Mouse (Mus musculus): Measurements from ENCODE around the gene Grb10. TPM values are rescaled to one million over a fixed set of nuclear protein-coding genes. Genes with fewer than 3 reads are reported as not detected.

The Grb10 gene
- polyA plus RNA-seq (2012; rRNA removed; ENCODE audit: low replicate concordance), result 54.7 and 80.4 TPM in 2 replicates

DNA sequence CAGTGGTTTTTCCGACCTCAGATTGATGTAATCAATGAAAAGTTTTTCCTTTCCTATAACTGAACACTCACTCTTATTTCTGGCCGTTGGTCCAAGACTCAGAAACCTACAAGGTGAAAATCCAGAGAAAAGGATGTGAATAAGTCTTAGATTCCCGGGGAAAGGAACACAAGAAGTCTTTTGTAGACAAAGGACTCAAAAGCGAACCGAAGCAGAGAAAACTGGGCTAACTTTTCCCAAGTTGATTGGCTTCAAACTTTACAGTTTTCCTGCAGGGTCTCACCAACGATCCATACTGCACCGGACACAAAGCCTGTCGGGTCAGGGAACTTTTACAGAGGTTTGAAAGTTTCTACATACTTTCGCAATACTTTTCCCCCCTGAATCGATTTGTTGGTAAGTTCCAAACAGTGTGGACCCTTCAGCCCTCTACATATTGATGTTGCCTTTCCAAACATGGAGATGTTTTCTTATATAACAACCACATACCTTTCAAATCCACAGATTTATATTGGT lies at the start of gene Grb10:
Grb10 (minus strand) TSS at position 214 of the 516 bp plus-strand sequence.

DNA sequence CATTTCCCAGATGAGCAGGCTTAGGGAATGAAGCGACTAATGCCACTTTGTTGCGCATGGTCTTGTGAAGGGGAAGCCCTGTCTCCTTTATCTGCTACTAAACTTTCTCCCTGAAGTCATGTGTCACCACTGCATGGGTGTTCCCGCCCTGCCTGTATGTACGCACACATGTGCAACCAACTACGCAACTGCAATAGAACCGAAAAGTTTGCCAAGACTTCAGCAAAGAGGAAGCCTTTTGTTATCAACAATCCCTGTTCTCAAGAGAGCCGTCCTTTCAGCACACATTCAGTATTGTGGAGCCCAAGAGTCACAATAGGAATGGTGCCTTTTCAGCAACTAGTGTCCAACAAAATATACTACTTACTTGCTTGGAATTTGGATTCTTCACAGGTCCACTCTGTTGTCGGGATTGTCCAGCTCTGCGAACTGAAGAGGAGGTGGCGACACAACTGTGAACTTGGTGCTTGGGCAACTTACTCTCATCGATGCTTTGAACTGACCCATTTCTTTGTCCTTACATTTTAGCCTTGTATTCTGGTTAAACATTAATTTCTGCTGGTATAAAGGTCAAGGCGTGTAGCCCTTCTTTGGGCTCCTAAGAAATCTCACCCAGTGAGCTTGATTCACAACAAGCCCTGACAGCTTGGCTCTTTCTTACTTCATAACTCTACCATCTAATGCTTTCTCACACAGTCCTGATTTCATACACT lies 140.7 kb downstream of the Grb10 start, which contains the start of gene Ddc:
Ddc (minus strand) TSS at position 500 of the 713 bp plus-strand sequence.

Other genes with a start within 250 kb of the Grb10 start
- 0.44 and 2.0 TPM in 2 replicates for gene Fignl1, start 229.7 kb downstream of the Grb10 start, polyA plus RNA-seq (2012; rRNA removed; ENCODE audit: low replicate concordance)
- gene Ddc, start 140.5 kb downstream of the Grb10 start, polyA plus RNA-seq (2012; rRNA removed; ENCODE audit: low replicate concordance), result 0.19 and 0.42 TPM in 2 replicates

Data from subcutaneous adipose tissue, adult 2 months (tissue).